Mouse (Mus musculus): ENCODE data around the gene Rpp25.

DNA sequence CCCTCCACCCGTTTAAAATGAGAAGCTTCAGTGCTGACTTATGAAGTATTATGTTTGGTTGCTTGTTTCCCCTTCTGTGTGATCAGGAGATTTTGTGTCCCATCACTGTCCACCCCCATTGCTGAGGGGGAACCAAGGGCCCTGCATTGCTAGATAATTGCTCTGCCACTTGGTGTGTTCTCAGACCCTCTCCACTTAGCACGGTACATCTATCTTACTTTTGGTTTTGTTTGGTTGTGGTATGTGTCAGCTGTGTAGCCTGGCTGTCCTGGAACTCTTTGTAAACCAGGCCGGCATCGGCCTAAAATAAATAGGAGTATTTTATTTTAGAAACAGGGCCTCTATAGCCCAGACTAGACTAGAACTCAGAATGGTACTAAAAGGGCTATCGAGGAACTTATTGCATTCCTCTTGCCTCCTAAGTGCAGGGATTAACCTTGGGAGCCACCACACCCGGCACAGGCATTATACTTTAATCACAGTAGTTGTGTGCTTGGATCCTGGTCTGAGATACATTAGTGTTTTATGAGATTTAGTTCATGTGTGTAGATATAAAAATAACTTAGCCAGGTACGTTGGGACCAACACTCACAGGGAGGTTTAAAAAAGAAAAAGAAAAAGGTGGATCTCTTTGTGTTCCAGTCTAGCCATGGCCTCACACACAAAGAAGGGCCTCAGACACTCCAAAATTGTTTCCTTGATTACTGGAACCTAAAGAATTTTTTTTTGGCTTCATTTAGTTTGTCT lies 18.5 kb downstream of the Rpp25 start:
- TF ChIP-seq CTCF (IDR thresholded peaks at IDR 0.05; ENCODE audit: low read depth) (no peak), EP300 (IDR thresholded peaks at IDR 0.05; ENCODE audit: low read depth) (no peak)

Measured in heart, postnatal 0 days (tissue).